Mouse (Mus musculus) induced T-regulatory cell, adult 2 months (primary cell): ENCODE measurements at regions not wholly inside any gene's neighbourhood (a gene's known extent, or its start where the extent isn't known, plus 50 kb on each side); places are given as distances from the start of the nearest gene placed in this dataset.
"Not testable (repeated sequence)": the region's sequence is repeated elsewhere in the genome, so short reads cannot be mapped to it uniquely, and the experiment has no call there.

Source experiments
- DNase-seq: peaks from one replicate; pipeline ENCODE4 v3.0.0-alpha.2; 2012; ENCODE audit warnings: low read depth

GRCm38 (mm10) chr10:57037641-57038040 lies 448.5 kb upstream of the Hsf2 start:
- DNase-seq, result no peak

- no peak for DNase-seq
These were observed 446.0 kb upstream of the Hsf2 start for GRCm38 (mm10) chr10:57040201-57040600.

GRCm38 (mm10) chr10:57046021-57046420 lies 440.2 kb upstream of the Hsf2 start:
- DNase-seq, result no peak

GRCm38 (mm10) chr10:57046891-57047290 lies 439.3 kb upstream of the Hsf2 start:
- no peak for DNase-seq

- DNase-seq, result no peak
These were observed 438.5 kb upstream of the Hsf2 start for GRCm38 (mm10) chr10:57047719-57048118.

GRCm38 (mm10) chr10:57053375-57053774 lies 432.8 kb upstream of the Hsf2 start:
- DNase-seq, result not testable (repeated sequence)

GRCm38 (mm10) chr10:57090131-57090530 lies 396.1 kb upstream of the Hsf2 start:
- DNase-seq, result no peak

GRCm38 (mm10) chr10:57095920-57096319 lies 390.3 kb upstream of the Hsf2 start:
- no peak for DNase-seq

GRCm38 (mm10) chr10:57113359-57113758 lies 372.8 kb upstream of the Hsf2 start:
- no peak for DNase-seq

- DNase-seq, result no peak
These were observed 371.4 kb upstream of the Hsf2 start for GRCm38 (mm10) chr10:57114696-57115271.

- no peak for DNase-seq
These were observed 364.7 kb upstream of the Hsf2 start for GRCm38 (mm10) chr10:57121514-57121913.

- no peak for DNase-seq
These were observed 359.0 kb upstream of the Hsf2 start for GRCm38 (mm10) chr10:57127185-57127584.

- DNase-seq, result no peak
These were observed 329.8 kb upstream of the Hsf2 start for GRCm38 (mm10) chr10:57156426-57156825.

- DNase-seq, result no peak
These were observed 329.3 kb upstream of the Hsf2 start for GRCm38 (mm10) chr10:57156912-57157311.

GRCm38 (mm10) chr10:57160546-57160945 lies 325.6 kb upstream of the Hsf2 start:
- DNase-seq, result no peak

- no peak for DNase-seq
These were observed 322.8 kb upstream of the Hsf2 start for GRCm38 (mm10) chr10:57163359-57163758.

- no peak for DNase-seq
These were observed 302.6 kb upstream of the Hsf2 start for GRCm38 (mm10) chr10:57183560-57183959.

GRCm38 (mm10) chr10:57210701-57211100 lies 275.5 kb upstream of the Hsf2 start:
- DNase-seq, result no peak

GRCm38 (mm10) chr10:57231117-57231516 lies 255.1 kb upstream of the Hsf2 start:
- DNase-seq, result no peak

GRCm38 (mm10) chr10:57281220-57281619 lies 205.0 kb upstream of the Hsf2 start:
- DNase-seq, result no peak

- DNase-seq, result no peak
These were observed 203.3 kb upstream of the Hsf2 start for GRCm38 (mm10) chr10:57282896-57283295.

GRCm38 (mm10) chr10:57291596-57291995 lies 194.6 kb upstream of the Hsf2 start:
- DNase-seq, result no peak

GRCm38 (mm10) chr10:57313799-57314198 lies 172.4 kb upstream of the Hsf2 start:
- no peak for DNase-seq

- DNase-seq, result no peak
These were observed 169.1 kb upstream of the Hsf2 start for GRCm38 (mm10) chr10:57317067-57317466.

GRCm38 (mm10) chr10:57319171-57319570 lies 167.0 kb upstream of the Hsf2 start:
- no peak for DNase-seq
